Mouse (Mus musculus): ENCODE results near the gene Pan3.

Pan3 gene

DNA sequence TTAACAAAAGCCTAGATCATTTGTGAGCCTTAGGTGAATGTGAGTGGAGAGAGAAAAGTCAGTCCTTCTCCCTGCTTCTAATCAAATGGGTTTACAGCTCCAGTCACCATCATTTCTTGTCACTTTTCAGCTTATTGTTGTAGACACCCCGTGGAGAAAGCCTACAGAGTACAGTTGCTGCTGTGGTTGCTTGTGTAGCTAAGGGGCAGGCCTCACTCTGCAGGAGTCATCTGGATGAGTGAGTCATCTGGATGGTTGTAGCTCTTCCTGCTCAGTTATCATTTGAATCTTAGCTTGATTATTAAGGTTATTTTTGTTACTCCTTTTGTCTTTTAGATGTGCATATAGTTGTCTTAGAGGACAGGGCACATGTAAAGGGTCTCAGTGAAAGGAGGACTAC lies 63.2 kb downstream of the Pan3 start:
- TF ChIP-seq GATA4 (IDR thresholded peaks at IDR 0.05; ENCODE audit: insufficient replicate concordance, low read length), result no peak

DNA sequence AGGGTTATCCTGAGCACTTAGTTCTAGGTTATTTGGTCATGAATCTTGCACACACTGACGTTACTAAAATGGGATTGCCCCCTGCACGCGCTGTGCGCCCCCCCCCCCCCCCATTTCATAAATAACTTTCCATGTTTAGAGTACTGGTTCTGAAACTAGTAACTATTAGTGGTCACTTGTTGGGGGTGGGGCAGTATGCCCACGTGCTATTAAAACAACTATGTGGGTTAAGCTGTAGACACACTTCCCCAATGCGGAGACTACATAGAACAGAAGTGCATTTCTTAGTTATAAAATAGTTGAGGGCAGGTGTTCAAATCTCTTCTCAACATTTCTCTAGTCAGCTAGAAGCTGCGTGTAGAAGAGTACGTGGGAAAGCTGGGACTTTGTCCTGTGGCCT lies 63.7 kb downstream of the Pan3 start:
- no peak for TF ChIP-seq GATA4 (IDR thresholded peaks at IDR 0.05; ENCODE audit: insufficient replicate concordance, low read length)

DNA sequence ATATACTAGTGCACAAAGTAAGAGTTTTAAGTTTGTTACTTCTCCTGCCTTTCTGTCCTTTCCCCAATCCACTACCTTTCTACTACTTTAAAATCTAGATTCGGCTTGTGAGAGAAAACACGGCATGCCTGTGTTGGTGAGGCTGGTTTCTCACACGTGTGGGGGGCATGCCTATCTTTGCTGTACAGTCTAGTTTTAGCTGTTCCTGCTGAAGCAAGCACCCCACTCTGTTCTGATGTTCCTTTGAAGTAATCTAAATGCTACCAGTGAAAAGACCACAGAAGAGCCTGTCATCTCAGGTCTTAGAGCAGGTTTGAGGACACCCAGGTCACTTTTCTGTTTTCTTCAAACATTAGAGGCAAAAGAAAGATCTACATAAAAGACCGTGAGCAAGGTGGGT lies 64.4 kb downstream of the Pan3 start:
- no peak for TF ChIP-seq GATA4 (IDR thresholded peaks at IDR 0.05; ENCODE audit: insufficient replicate concordance, low read length)

DNA sequence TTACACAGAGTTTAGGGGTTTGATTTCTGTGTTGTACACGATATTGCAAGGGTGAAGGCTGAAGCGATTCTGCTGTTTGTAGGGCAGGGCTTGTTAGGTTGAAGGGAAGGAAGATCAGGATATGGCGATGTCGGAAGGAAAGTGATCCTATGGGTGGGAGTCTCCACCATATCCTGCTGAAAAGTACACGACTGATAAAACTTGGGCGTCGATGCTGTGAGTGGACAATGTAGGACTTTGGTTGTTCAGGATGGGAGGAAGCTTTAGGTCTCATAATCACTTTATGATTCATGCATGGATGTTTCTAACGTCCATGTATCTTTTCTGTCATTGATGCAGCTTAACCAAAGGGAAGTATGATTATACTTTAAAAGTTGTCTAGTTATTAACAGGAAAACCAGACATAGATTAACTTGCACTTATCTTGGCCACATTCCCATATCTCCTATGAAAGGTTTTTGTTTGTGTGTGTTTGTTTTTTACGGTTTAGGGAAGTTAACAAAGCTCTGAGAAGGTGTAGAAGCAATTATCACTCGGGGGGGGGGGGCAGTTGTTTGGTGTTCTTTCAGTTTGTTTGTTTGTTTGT lies 64.9 kb downstream of the Pan3 start:
- peak; percentile 58; the same call in 1 of the 2 replicates for TF ChIP-seq GATA4 (IDR thresholded peaks at IDR 0.05; ENCODE audit: insufficient replicate concordance, low read length)

DNA sequence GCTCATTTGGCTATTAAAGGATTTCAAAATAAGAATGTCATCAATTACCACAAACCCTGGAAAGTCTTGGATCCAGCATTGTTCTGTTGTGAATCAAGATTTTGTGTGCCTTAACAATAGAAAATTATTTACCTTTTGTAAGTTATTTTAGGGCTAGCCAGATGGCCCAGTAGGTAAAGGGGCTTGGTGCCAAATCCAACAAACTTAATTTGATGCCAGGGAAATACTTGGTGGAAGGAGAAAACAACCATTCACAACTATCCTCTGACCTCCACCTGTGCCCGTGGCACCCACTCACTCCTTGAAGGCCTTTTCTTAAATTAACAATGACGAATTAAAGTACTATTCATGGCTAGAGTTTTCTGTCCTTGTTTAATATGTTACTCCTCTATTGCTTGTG lies 66.0 kb downstream of the Pan3 start:
- TF ChIP-seq GATA4 (IDR thresholded peaks at IDR 0.05; ENCODE audit: insufficient replicate concordance, low read length), result no peak

DNA sequence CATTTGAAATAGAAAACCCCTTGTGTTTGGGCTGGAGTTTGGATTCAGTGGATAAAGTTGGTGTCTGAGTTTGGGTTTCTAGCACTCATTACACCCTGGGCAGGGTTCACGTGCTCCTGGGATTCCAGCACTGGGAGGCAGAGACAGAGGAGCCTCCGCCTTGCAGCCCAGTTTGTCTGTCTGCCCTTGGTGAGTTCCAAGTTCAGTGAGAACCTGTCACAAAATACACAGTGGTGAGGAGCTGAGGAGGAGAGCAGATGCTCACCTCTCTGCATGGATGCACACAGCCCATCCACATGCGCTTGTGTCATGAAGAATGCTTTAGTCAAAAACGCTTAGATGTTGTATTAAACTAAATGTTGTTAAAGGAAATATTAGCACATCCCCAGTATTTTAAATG lies 67.0 kb downstream of the Pan3 start:
- no peak for TF ChIP-seq GATA4 (IDR thresholded peaks at IDR 0.05; ENCODE audit: insufficient replicate concordance, low read length)

DNA sequence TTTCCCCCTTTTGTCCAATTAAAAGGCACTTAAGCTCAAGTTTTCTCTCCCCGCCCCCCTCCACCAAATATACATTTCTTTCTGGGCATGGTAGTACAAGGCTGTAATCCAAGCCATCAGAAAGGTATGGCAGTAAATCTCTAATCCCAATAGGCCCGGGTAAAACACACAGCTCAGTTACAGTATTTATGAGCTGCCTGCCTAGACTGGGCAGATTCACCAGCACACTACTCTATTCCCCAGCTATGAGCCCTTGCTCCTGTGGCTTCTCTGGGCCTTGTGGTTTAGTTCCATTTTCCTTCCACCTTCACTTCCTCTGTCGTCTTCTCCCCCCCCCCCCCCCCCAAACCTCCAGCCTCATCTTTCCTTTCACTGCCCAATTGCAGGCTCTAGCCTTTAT lies 67.8 kb downstream of the Pan3 start:
- TF ChIP-seq GATA4 (IDR thresholded peaks at IDR 0.05; ENCODE audit: insufficient replicate concordance, low read length), result no peak

DNA sequence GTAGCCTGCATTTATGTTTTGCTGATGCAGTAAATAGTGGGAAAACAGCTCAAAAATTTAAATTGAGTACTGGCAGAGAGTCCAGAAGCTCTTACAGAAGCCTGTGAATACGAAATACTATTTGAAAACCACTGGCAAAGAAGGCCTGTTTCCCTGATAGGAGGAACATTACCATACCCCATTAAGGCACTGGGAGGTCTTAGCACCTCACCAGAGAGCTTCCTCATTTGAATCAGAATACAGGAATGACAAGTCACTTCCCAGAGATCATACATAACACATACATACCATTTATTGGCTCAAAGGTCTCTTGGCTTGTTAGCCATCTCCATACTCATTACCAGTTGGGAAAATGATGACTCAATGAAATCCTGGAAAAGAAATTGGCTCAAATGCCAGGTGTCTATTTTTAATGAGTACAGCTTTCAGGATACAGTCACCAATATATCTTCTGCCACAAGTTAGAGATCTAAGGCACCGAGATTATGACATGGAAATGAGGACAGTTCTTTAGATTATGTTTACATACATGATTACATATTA lies 71.6 kb downstream of the Pan3 start:
- no peak for TF ChIP-seq GATA4 (IDR thresholded peaks at IDR 0.05; ENCODE audit: insufficient replicate concordance, low read length)

DNA sequence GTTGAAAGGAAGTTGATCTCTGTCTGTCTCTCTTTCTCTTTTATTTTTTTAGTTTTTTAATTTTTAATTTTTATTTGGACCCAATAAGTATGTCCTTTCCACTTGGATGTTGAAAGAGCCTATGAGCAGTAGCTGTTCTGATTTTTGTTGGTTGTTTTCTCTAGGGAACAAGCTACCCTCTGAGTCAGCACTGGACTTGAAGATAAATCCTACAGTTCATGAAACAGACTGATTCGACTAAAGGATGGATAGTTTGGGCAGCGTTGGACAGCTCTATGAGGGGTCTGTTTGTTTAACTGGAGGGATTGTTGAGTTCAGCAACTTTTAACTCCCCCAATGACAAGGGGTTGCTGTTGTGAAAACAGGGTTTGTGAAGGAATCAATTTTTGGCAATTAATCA lies 73.0 kb downstream of the Pan3 start:
- TF ChIP-seq GATA4 (IDR thresholded peaks at IDR 0.05; ENCODE audit: insufficient replicate concordance, low read length), result no peak

DNA sequence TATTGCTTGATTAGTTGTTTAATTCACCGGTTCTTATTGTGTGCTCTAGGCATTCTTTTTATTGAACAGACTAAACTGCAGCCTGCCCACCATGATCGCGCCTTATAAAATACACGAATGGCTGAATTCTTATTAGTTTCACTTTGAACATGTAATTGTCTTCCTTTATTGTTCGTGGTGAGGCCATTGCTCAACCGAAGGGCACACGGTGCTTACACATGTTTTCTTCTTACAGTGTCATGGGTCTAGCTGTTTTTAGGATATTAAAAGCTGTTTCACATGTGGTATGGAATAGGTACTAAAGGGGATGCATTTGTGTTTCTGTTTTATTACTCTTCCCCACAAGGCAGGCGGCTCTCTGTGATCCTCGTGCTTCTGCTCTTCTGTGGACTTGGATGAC lies 81.4 kb downstream of the Pan3 start:
- TF ChIP-seq GATA4 (IDR thresholded peaks at IDR 0.05; ENCODE audit: insufficient replicate concordance, low read length), result no peak

DNA sequence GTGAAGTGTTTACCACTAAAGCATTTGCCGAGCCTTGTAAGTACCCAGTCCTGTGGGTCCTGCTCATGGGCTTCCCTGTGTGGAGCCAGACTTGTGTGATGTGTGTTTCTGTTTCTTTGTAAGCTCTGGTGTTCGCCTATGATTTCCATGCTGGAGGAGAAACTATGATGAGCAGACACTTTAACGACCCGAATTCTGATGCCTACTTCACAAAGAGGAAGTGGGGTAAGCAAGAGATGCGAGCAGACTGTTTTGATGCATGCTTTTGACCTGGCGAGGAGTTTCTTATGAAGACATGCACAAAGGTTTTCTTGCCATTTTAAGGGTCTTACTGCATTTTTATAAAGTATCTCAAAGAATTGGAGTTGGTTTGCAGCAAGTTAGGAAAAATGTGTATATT lies 97.0 kb downstream of the Pan3 start:
- TF ChIP-seq GATA4 (IDR thresholded peaks at IDR 0.05; ENCODE audit: insufficient replicate concordance, low read length), result no peak

DNA sequence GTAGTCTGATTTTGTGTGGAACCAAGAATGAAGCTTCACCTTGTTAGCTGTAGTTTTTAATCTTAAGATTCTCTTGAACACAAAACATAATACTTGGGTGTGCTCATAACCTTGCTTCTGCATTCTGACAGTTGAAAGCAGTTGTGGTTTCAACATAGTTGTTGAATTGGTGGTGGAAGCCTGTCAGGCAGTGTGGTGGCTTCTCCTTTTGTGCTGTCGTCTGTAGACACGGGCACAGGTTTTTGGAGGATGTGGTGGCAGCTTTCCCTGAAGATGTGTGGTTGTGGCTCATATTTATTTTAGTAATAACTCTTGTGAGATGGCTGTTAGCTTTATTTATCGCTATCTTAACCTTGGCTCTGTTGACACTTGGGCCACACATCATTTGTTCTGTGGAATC lies 97.8 kb downstream of the Pan3 start:
- TF ChIP-seq GATA4 (IDR thresholded peaks at IDR 0.05; ENCODE audit: insufficient replicate concordance, low read length), result no peak

DNA sequence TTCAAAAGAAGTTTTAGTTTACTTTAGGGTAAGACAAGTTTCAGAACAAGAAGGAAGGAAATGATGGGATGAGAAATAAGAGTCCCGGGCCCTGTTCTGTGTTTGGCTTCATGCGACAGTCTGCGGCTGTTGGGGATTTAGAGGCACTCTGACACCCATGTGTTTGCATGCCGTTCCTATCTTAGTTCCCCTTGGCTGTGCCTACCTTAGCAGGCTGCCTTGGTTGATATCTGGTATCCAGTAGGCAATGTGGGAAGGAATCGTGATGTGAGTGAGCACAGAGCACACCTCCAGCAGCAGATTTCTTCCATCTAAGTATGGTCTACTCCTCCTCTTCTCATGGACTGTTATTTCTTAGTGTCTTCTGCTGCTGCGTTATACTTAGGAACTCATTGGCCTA lies 102.1 kb downstream of the Pan3 start:
- TF ChIP-seq GATA4 (IDR thresholded peaks at IDR 0.05; ENCODE audit: insufficient replicate concordance, low read length), result no peak

DNA sequence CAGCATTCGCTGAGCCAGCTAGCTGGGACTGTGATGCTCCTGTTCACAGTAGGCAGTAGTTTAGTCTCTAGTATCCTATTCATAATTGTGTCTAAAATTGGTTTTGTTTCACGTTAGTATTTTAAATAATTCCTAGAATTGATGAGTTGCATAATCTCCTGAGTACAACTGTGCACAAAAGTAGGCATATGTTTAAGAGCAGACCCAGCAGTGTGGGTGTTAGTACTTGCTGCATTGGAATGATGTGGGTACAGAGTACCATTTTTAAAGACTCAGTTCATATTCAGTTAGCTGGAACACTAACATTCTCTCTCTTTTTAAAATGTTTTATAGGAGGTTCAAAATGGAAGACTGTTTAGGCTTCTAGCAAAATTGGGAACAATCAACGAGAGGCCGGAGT lies 109.4 kb downstream of the Pan3 start:
- TF ChIP-seq GATA4 (IDR thresholded peaks at IDR 0.05; ENCODE audit: insufficient replicate concordance, low read length), result no peak

DNA sequence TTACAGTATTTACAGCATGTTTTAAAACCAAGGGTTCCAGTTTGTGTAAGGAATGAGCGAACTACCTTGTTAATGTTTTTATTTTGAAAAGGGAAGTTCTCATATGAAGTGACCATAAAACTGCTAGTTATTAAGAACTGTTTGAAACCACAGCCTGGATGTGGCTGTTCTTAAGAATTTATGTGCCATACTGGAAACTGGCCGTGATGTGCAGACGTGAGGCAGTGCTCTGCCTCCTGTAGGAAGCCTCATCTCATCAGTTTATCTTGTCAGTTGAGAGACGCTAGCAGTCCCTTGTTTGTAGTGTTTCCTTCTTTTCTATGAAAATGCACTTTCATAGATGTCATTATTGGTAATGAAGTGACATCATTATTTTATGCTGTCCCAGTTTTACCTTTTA lies 109.9 kb downstream of the Pan3 start:
- no peak for TF ChIP-seq GATA4 (IDR thresholded peaks at IDR 0.05; ENCODE audit: insufficient replicate concordance, low read length)

DNA sequence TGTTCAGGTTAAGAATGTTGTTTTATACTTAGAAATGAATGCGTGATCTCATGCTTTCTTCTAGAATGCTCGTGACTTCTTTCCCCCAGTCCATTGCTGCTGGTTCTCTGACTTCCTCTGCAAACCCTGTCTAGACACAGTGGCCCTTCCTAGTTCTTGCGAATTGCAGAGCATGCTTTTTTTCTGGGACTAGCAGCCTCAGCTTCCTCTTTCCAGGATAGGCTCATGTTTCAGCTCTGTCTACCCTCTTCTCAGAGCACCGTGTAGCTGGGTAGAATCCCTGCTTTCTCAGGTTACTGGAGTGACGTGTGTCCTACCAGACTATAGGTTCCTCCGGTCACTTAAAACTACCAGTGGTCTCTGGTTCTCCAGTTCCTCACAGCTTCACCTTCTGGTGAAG lies 112.3 kb downstream of the Pan3 start:
- no peak for TF ChIP-seq GATA4 (IDR thresholded peaks at IDR 0.05; ENCODE audit: insufficient replicate concordance, low read length)

DNA sequence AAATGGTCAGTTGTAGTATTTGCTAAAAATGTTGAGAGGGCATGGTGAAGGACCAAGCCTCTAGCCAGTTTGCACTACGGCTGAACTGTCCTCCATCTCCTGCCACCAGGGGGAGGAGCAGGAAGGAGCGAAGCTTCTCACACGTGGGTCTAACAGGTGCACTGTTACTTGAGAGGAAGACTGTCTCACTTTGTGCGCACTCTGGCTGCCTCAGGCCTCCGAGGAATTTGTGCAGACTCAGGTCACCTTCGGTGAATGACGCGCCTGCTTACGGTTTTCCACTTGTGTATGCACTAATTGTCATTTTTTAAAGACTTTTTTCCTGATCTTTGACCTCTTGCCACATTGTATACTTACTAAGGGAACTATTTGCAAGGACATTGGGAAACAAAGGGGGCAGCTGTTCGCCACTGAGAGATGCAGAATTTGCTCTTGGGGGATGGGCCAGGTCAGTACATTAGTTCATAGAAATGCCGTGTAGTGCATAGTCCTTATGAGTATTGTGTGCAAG lies 115.8 kb downstream of the Pan3 start:
- no peak for TF ChIP-seq GATA4 (IDR thresholded peaks at IDR 0.05; ENCODE audit: insufficient replicate concordance, low read length)
